Mouse (Mus musculus) T-helper 1 cell (primary cell): ENCODE data around the gene Ggt5.

ENCODE experiments used
- in situ Hi-C: fragments of 300-600 bp; cut with MboI, MseI; formaldehyde crosslinking; loops from one replicate; pipeline ENCODE4 v1.15.1; 2025; ENCODE audit warnings: high pct_unique_total_duplicates

Gene Ggt5

DNA sequence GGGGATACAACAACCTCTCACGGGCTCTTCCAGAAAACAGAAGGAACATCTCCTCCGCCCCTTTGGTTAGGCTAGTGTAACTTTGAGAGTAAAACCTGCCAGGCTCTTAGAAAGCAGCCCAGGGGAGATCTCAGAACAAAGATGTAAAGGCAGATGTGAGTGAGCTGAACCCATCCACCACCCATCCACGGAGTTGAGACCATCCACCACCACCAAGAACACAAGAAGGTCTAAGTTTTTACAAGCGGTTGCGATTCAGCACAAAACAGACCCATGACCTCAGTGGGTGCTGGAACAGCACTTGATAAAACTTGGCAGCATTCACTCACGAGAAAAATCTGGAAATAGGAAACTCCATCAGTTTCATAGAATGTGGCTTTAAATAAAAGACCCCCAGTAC lies 36.8 kb downstream of the Ggt5 start:
- in situ Hi-C loops: no loop called here

GRCm38 (mm10) chr10:75626991-75627390 lies 37.9 kb downstream of the Ggt5 start:
- in situ Hi-C loops: no loop called here

DNA sequence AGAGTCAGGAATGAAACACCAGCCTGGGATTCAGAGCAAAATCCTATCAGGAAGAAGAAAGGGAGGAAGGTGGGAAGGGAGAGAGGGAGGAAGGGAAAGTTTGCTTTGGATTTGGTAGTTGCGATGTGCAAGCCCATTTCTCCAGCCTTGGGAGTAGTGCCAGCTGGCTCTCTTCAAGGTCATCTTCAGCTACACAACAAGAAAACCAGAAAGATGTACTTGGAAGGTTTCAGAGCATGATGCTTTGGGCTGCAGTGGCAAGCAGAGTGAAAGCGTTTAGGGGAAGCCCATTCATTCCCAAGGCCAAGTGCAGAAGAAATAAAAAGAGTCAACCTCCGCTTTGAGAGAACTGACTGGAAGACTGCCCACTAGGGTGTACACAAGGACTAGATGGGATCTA lies 38.4 kb downstream of the Ggt5 start:
- in situ Hi-C loops: no loop called here

GRCm38 (mm10) chr10:75632633-75633032 lies 43.5 kb downstream of the Ggt5 start:
- in situ Hi-C loops: no loop called here

DNA sequence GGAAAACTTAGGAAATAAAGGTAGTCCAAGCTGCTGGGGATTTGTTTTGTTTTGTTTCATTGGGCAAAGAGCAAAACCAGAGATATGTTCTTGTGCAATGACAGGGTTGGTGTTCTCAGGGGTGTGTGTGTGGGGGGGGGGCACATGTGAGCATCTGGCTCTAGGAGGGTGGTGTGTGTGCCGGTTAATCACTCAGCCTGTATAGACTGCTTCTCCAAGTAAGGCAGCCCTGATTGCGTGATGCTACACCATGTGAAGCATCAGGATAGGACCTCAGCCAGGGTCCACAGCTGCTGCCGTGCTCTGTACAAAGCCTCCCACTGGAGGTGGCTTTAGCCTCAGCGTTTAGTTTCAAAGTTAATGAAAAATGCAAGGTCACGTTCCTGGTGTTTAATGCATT lies 43.9 kb downstream of the Ggt5 start:
- in situ Hi-C loops: no loop called here

DNA sequence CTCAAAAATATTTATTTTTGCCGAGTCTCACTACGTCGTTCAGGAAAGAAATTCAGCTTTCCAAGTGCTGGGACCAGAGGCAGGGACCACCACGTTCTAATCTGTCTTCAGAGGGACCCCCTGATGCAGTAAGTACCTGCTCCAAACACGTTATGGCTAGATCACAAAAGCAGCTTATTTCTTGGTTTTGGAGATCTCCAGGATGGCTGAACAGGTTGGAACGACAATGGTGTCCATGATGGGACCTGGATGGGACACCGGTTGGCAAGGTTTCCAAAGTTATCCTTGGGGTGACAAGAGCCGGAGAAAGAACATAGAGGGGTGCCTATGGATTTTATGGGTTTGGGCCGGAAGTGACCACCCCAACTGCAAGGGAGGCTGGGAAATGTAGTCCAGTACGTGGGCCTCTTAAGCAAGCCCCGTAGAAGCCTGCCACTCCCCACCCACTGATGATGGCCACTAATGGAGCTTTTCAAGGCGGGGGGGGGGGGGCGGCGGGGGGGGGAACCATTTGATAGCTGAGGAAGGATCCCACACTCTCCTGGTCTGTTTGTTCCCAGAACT lies 44.5 kb downstream of the Ggt5 start:
- in situ Hi-C loops: no loop called here

GRCm38 (mm10) chr10:75634610-75635009 lies 45.5 kb downstream of the Ggt5 start:
- in situ Hi-C loops: loop anchor here (5.0 kb wide), 1 partner anchor 47 kb away; the partner anchor contains the start of gene Ggt5

DNA sequence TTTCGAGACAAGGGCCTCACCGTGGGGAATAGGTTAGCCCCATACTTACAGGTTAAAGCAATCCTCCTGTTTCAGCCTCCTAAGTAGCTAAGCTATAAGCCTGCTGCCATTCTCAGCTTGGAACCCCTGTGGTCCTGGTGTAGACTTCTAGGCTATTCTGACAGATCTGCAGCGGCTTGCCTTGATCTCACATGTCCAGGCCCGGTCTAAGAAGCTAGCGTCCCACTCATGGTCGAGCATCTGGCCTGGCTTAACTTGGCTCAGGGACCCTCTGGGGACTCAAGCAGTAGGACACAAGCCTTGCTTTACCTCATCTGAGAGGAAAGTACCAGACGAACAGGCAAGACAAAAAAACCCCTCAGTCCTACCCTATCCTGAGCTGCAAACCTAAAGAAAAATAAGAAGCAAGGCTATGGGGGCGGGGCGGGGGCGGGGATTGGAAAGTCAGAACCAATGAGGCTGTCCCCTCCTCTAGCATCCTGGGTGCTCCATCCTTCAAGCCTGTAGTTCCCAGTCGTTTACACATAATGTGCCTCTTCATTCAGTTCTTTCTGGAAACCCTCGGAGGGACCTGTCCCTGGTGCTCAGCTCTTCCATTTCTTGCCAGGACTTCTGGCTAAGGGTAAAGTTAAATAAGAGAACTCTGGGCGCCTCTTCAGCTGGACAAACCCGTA lies 46.0 kb downstream of the Ggt5 start:
- in situ Hi-C loops: loop anchor here (5.0 kb wide), 1 partner anchor 48 kb away; the partner anchor contains the start of gene Ggt5

- in situ Hi-C loops: loop anchor here (5.0 kb wide), 1 partner anchor 48 kb away; the partner anchor contains the start of gene Ggt5
These were observed 46.5 kb downstream of the Ggt5 start for GRCm38 (mm10) chr10:75635693-75636055.

GRCm38 (mm10) chr10:75636084-75636786 lies 47.1 kb downstream of the Ggt5 start:
- in situ Hi-C loops: loop anchor here (5.0 kb wide), 1 partner anchor 49 kb away; the partner anchor contains the start of gene Ggt5

DNA sequence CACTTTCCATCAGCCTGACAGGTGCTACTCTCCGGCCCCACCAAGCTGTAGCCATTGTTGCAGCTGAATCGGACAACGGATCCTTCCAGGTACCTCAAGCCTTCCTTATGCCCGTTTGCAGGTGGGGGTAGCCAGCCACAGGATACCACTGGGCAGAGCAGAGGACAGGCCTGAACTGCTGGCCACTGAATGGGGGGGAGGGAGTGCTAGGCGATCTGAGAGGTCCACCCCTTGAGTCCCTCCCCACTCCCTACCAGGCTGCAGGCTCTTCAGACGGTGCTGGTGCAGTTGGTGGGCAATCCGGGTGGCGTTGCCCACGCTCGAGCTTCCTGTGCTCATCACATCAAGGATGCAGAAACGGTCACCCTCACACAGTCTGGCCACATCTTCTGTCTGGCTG lies 48.6 kb downstream of the Ggt5 start:
- in situ Hi-C loops: loop anchor here (5.0 kb wide), 1 partner anchor 50 kb away; the partner anchor contains the start of gene Ggt5

DNA sequence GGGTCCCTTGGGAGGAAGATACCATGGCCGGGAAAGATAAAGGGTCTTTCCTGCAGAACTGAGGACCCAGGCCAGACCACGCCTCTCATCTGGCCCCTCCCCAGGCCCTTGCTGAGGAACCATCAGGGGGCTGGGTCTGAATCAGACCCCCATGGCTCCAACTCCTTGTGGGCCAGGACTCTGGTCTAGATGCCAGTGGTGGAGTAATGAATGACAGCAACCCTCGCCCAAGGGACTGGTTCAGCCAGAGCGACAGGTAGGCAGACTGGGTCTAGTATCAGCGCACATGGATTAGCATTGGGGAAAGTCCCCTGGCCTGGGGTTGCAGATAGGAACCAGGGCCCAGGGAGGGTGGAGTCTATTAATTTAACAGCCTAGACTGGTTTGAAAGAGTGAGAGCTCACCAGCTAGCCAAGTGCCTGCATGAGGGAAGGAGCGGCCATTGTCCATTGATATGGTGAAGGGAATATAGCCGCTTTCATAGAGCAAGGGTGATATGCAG lies 52.6 kb downstream of the Ggt5 start:
- in situ Hi-C loops: no loop called here

DNA sequence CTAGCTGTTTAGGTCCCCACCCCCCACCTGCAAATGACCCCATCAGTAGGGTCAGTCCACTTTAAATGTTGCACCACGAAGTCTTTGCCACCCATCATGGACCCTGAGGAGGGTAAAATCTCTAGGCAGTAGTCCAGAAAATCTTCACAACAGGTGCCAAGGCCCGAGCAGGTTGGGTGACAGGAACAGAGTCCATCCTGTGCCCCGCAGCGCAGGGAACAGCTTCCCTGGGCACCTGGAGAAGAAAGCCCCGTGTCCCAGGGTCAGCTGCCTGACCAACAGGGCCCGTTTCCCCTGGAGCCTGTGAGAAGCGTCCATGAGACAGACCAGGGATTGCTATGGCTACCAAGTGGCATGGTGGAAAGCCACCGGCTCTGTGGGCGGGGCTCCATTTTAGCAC lies 53.3 kb downstream of the Ggt5 start:
- in situ Hi-C loops: no loop called here

- in situ Hi-C loops: no loop called here
These were observed 53.8 kb downstream of the Ggt5 start for GRCm38 (mm10) chr10:75642891-75643290.

GRCm38 (mm10) chr10:75643741-75644343 lies 54.7 kb downstream of the Ggt5 start, which contains the start of gene Susd2:
TSS of gene Susd2 (minus strand) at chr10:75644008.
- in situ Hi-C loops: no loop called here

- in situ Hi-C loops: no loop called here
These were observed 56.5 kb downstream of the Ggt5 start for GRCm38 (mm10) chr10:75645616-75646015.

DNA sequence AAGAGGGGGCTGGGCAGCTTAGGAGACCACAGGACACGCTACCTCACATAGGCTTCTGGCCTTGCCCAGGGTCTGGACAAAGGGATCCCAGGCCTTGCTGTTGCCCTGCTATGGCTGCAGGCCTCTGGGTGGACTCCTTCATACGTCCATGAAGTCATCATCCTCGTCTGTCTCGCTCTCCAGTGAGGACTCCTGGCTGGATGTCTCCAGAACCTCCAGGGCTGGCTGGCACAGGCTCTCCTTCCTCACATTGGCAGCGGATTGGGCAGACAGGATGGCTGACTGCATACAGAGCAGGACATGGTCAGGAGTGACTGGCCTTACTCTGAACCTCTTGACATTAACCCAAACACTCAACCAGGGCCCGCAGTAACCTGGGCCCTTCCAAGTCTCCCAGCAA lies 57.3 kb downstream of the Ggt5 start:
- in situ Hi-C loops: no loop called here

DNA sequence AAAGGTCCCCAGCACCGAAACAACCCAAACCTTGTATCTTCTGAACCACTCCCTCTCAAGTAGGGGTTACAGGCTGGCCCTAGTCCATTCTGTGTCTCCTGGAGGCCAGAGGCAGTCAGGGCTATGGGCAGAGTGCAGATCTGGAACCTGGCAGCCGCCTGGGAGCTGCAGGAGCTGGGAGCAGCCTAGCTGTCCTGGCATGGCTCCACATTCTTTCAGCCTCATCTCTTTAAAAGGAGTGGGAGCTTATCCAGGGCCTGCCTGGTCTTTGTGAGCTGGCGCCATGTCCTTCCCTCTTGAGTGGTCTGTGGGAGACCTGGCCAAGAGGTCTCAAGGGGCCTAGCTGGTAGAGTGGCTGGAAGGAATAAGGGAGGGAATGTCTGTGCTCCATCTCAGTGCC lies 58.2 kb downstream of the Ggt5 start:
- in situ Hi-C loops: no loop called here

DNA sequence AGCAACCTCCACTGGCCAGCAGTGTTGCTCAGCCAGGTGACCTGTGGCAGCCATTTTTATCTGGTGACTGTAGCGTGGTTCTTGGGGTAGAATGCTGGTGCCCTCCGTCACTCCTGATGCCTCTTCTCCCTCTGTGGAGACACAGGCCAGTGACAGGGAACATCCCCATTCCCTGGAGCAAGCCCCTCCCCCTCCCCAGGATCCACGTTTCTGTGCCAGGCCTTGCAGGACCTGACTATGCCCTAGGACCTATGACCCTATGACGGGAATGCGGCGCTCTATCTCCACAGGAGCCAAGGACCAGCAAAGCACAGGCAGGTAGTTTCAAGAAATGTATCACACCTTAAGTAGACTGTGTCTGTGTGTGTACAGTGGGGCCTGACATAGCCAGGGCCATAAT lies 59.0 kb downstream of the Ggt5 start:
- in situ Hi-C loops: no loop called here

- in situ Hi-C loops: no loop called here
These were observed 59.9 kb downstream of the Ggt5 start for GRCm38 (mm10) chr10:75649001-75649400.

GRCm38 (mm10) chr10:75649406-75649995 lies 60.4 kb downstream of the Ggt5 start:
- in situ Hi-C loops: no loop called here
